Mouse (Mus musculus) liver, adult (tissue): ENCODE measurements around the gene Wdr18.

Source experiments
- GATA4 ChIP-seq: IDR thresholded peaks from 2 replicates; pipeline ENCODE4 v1.6.1; 2014; ENCODE audit warnings: mild to moderate bottlenecking, low read length; ENCODE audit not compliant: insufficient replicate concordance

Wdr18 gene

DNA sequence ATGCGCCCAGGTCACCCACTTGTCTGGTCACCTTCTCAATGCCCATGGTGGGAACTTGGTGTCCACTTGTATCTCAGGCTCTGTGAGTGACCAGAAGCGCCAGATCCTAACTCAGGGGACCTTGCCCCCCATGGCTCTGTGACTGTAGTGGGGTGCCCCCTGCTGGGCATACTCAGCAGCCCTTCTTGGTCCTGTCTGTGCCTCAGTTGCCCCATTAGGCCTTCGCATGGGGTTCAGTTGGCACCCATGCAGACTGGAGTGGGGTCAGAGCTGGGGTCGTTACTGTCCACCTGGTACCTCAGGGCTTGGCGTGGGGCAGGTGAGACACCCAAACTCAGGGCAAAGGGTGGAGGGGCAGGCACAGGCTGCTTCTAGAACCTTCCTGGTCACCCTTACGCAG lies 6.0 kb upstream of the Wdr18 start:
- TF ChIP-seq GATA4, result no peak

DNA sequence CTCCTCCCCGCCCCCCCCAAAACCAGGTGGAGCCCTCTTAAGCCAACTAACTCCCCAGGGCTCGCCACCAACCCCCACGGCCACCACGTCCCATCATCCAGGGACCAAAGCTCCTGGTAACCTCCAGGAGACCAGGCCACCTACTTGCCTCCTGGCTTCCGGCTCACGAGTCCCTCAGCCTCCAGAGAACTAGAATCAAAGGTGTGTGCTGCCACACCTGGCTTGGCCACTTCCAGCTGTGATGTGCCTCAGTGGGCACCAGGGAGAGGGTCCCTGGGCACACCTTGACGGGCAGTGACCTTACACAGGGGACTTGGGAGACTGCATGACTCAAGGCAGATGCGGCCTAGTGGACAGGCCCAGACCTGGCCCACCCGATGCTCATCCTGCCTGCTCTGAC lies 4.3 kb upstream of the Wdr18 start:
- no peak for TF ChIP-seq GATA4

GRCm38 (mm10) chr10:79956643-79957154 lies 3.3 kb upstream of the Wdr18 start:
- TF ChIP-seq GATA4, result no peak

GRCm38 (mm10) chr10:79958140-79958816 lies 1.7 kb upstream of the Wdr18 start:
- TF ChIP-seq GATA4, result no peak

DNA sequence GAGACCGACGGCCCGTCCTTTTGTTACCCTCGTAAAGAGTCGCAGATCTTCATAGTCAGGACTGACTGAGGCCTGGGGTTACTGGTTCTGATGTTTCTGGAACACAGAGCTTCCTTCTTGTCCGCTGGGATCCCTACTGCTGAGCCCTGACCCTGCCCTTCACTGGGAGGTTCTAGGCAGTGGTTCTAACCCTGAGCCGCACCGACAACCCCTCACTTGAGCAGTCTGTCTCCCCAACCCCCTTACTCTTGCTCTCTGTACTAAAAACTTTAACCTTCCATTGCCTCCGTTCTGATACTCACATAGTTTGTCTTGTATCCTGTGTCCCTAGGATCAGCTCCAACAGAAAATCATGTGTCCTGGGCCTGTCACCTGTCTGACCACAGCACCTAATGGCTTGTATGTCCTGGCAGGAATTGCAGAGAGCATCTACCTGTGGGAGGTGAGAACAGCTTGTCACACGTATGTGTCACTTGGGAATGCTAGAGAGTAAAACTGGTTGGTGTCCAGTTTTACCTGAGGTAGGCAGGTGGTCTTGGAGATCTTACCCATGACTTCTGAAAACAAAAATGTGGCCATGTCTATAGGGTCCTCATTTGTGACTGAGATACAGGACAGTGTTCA lies 831 bp downstream of the Wdr18 start:
- TF ChIP-seq GATA4, result no peak

DNA sequence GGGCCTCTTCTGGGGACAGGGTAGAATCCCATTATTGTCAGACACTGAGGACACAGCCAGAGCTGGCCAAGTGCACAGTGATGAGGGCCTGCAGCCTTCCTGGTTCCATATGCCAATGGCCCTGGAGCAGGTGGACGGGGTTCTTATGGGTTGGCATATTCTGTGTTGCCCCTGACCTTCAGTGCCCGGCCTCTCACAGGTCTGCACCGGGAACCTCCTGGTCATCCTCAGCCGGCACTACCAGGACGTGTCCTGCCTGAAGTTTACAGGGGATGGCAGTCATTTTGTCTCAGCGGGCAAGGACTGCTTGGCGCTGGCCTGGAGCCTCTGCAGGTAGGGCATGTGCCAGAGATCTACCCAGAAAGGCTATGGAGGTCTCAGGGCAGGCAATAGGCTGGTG lies 4.8 kb downstream of the Wdr18 start:
- TF ChIP-seq GATA4, result no peak

GRCm38 (mm10) chr10:79965325-79965724 lies 5.4 kb downstream of the Wdr18 start:
- no peak for TF ChIP-seq GATA4

DNA sequence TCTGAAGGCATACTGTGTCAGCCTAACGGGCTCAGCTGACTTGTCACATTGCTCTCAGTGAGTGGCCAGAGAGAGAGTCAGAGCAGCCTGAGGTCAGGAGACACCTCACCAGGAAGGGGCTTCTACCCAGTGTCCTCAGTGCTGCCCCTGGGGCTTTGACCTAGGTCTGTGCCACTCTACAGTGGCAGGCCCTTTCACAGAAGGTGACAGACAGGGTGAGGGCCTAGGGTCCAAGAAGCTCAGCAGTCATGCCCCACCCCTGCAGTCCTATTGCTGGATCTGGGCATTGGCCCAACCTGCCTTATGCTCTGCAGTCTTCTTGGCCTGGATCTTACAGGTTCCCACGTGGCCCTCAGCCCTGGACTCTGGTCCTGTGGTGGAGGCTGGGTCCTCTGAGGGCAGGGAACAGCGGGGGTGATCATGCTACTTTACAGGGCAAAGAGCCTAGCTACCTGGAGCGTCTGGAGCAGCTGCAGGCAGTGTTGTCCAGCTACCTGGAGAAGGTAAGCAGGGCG lies 7.0 kb downstream of the Wdr18 start:
- no peak for TF ChIP-seq GATA4

DNA sequence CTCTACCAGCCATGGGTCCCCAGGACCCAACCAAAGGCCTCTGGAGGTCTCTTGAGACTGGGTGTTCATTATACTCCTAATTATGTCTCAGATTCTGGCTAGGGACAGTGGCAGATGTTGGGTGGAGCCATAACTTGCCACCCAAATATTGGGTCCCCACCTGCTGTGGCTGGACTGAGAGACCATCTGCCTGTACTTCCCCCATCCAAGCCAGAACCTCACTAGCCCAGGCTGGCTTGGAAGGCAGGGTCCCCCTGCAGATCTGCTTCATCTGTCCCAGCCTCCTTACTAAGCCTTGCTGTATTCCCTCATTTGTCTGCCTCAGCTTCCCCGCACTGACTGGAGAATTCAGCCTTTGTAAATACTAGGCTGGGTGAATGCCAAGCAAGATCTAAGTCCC lies 8.2 kb downstream of the Wdr18 start:
- TF ChIP-seq GATA4, result no peak

DNA sequence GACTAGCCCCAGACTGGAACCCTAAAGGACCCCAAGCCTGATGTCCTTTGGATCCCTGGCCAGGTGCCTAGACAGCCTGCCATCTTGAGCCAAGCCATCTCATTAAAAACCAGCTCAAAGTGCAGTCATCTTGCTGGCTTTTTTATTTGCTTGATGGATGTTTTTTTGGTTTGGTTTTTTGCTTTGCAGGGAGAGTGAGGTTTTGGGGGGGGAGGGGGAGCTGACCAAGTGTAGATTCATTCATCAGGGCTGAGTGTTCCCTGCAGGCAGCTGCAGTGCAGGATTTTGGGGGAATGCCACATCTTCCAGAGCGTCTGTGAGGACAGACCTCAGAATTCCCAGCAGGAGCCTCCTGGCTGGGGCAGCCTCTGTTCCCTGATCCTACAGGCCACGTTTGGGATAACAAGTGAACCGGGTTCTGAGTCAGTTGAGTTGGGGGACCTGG lies 9.2 kb downstream of the Wdr18 start:
- no peak for TF ChIP-seq GATA4

GRCm38 (mm10) chr10:79970415-79971182 lies 10.6 kb downstream of the Wdr18 start, which contains the start of gene Grin3b:
TSS of gene Grin3b (plus strand) at chr10:79970715.
- TF ChIP-seq GATA4, result no peak

DNA sequence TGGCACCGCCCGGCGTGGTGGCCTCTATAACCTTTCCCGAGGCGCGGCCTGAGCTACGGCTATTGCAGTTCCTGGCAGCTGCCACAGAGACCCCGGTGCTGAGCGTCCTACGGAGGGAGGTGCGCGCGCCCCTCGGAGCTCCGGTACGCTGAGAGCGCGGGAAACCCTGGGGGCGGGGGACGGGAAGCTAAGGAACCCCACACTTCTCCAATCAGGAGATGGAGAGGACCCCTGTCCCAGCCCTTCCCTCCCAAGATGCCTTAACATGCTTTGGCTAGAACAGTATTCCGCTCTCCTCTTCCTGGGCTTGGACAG lies 11.2 kb downstream of the Wdr18 start:
- TF ChIP-seq GATA4, result no peak

DNA sequence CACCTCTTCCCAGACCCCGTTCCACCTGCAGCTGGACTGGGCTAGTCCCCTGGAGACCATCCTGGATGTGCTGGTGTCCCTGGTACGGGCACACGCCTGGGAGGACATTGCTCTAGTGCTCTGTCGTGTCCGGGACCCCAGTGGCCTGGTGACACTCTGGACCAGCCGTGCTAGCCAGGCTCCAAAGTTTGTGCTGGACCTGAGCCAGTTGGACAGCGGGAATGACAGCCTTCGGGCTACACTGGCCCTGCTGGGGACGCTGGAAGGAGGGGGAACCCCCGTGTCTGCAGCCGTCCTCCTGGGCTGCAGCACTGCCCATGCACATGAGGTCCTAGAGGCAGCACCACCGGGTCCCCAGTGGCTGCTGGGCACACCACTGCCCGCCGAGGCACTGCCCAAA lies 12.9 kb downstream of the Wdr18 start:
- TF ChIP-seq GATA4, result no peak

DNA sequence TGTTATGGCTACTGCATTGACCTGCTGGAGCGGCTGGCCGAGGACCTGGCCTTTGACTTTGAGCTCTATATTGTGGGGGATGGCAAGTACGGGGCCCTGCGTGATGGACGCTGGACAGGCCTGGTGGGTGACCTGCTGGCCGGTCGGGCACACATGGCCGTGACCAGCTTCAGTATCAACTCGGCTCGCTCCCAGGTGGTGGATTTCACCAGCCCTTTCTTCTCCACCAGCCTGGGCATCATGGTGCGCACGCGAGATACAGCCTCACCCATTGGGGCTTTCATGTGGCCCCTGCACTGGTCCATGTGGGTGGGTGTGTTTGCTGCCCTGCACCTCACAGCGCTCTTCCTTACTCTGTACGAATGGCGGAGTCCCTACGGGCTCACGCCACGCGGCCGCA lies 14.1 kb downstream of the Wdr18 start:
- TF ChIP-seq GATA4, result no peak

DNA sequence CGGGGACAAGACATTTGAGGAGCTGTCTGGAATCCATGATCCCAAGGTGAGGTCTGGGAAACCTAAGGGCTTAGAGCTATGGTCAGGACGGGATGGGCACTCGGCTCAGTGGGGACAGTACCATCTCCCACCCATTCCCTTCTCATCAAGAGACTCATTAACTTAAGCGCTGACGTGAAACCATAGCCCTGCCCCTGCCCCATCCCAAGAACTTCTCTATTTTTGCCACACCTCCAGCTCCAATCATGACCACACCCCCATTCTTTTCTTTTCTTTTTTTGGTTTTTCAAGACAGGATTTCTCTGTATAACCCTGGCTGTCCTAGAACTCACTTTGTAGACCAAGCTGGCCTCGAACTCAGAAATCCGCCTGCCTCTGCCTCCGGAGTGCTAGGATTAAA lies 14.7 kb downstream of the Wdr18 start:
- TF ChIP-seq GATA4, result no peak

DNA sequence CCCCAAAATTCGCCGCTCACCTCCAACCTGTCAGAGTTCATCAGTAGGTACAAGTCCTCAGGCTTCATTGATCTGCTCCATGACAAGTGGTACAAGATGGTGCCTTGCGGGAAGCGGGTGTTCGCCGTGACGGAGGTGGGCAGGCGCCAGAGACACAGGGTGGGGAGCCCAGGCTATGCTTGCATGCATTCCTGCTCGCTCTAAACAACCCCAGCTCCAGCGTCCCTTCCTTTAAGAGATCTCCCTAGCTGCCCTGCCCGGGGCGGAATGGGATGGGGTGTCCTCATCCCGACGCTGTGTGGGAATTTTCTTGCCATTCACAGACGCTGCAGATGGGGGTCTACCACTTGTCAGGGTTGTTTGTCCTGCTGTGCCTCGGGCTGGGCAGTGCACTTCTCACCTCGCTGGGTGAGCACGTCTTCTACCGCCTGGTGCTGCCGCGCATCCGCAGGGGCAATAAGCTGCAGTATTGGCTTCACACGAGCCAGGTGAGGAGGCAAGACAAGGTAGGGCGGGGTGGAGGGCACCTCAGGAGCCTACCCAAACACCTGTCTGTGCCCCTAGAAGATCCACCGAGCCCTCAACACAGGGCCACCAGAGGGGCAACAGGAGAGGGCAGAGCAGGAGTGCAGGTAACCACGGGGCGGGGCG lies 16.2 kb downstream of the Wdr18 start:
- no peak for TF ChIP-seq GATA4

GRCm38 (mm10) chr10:79976722-79977107 lies 16.8 kb downstream of the Wdr18 start:
- TF ChIP-seq GATA4, result no peak
